Mouse (Mus musculus): ENCODE results near the gene Mtmr10. TPM values are rescaled to one million over a fixed set of nuclear protein-coding genes. Genes with fewer than 3 reads are reported as not detected.
A peak's percentile ranks its signal among the peaks of the same experiment; 100 is the strongest.

Gene Mtmr10
- polyA plus RNA-seq (2016; fragmentation: Nextera tagmentation; extraction: Ambion mirVana): 16.4 and 19.6 TPM in 2 replicates

GRCm38 (mm10) chr7:64287414-64288091 is at the start of gene Mtmr10:
Gene Mtmr10, plus strand, starts transcription at chr7:64287653.
- peak within 1 kb of the TSS; percentile 62 for H3K4me2 ChIP-seq (replicated peaks)
- peak within 1 kb of the TSS; percentile 75 for H3K9ac ChIP-seq (replicated peaks)
- peak within 1 kb of the TSS; percentile 85 for H3K4me3 ChIP-seq
- peak; percentile 99 for ATAC-seq (ENCODE audit: low FRiP score, low read depth)
- H3K9me3 ChIP-seq: no peaks in the 10 kb centered on the region
- peak within 1 kb of the TSS; percentile 84 for H3K27ac ChIP-seq (replicated peaks)
- 0 out of 2 replicates have a peak, but pooled peaks cover 3% of the 10 kb centered on the region for H3K36me3 ChIP-seq
- H3K27me3 ChIP-seq: no peaks in the 10 kb centered on the region
- WGBS: under 1% methylated on average over 75 of the region's 77 CpGs
- 0 out of 2 replicates have a peak, but pooled peaks cover 18% of the 10 kb centered on the region for H3K4me1 ChIP-seq

- 93% methylated on average over 8 of the region's 8 CpGs for WGBS
- ATAC-seq (ENCODE audit: low FRiP score, low read depth): no peak
- Histone ChIP-seq H3K4me1 (no peaks in the 10 kb centered on the region), H3K4me3 (no peak overlapping the region), H3K27me3 (no peaks in the 10 kb centered on the region), H3K9me3 (no peaks in the 10 kb centered on the region), H3K27ac (replicated peaks) (no peak overlapping the region), H3K9ac (replicated peaks) (no peak overlapping the region), H3K36me3 (no peaks in the 10 kb centered on the region), H3K4me2 (replicated peaks) (no peak overlapping the region)
Measured at GRCm38 (mm10) chr7:64237747-64238146, 49.7 kb upstream of the Mtmr10 start.

- H3K4me3 ChIP-seq: no peak overlapping the region
- no peak overlapping the region for H3K4me2 ChIP-seq (replicated peaks)
- no peaks in the 10 kb centered on the region for H3K4me1 ChIP-seq
- H3K36me3 ChIP-seq: no peaks in the 10 kb centered on the region
- no peak overlapping the region for H3K9ac ChIP-seq (replicated peaks)
- H3K27me3 ChIP-seq: no peaks in the 10 kb centered on the region
- no peak overlapping the region for H3K27ac ChIP-seq (replicated peaks)
- no peaks in the 10 kb centered on the region for H3K9me3 ChIP-seq
- no peak for ATAC-seq (ENCODE audit: low FRiP score, low read depth)
- WGBS: 88% methylated on average over 7 of the region's 7 CpGs
Measured at GRCm38 (mm10) chr7:64238410-64239086, 48.9 kb upstream of the Mtmr10 start.

- Histone ChIP-seq H3K9me3 (no peaks in the 10 kb centered on the region), H3K27ac (replicated peaks) (no peak overlapping the region), H3K27me3 (no peaks in the 10 kb centered on the region), H3K4me1 (no peaks in the 10 kb centered on the region), H3K9ac (replicated peaks) (no peak overlapping the region), H3K4me3 (no peak overlapping the region), H3K36me3 (no peaks in the 10 kb centered on the region), H3K4me2 (replicated peaks) (no peak overlapping the region)
- ATAC-seq (ENCODE audit: low FRiP score, low read depth): no peak
- WGBS: 89% methylated on average over 9 of the region's 9 CpGs
Measured at GRCm38 (mm10) chr7:64239138-64239805, 48.2 kb upstream of the Mtmr10 start.

GRCm38 (mm10) chr7:64239806-64240315 is 47.6 kb upstream of the Mtmr10 start:
- 90% methylated on average over 4 of the region's 4 CpGs for WGBS
- Histone ChIP-seq H3K27ac (replicated peaks) (no peak overlapping the region), H3K4me3 (no peak overlapping the region), H3K4me2 (replicated peaks) (no peak overlapping the region), H3K9me3 (no peaks in the 10 kb centered on the region), H3K9ac (replicated peaks) (no peak overlapping the region), H3K27me3 (no peaks in the 10 kb centered on the region), H3K36me3 (no peaks in the 10 kb centered on the region), H3K4me1 (no peaks in the 10 kb centered on the region)
- ATAC-seq (ENCODE audit: low FRiP score, low read depth): no peak

- Histone ChIP-seq H3K9ac (replicated peaks) (no peak overlapping the region), H3K4me3 (no peak overlapping the region), H3K9me3 (no peaks in the 10 kb centered on the region), H3K27ac (replicated peaks) (no peak overlapping the region), H3K4me1 (no peaks in the 10 kb centered on the region), H3K4me2 (replicated peaks) (no peak overlapping the region), H3K36me3 (no peaks in the 10 kb centered on the region), H3K27me3 (no peaks in the 10 kb centered on the region)
- no peak for ATAC-seq (ENCODE audit: low FRiP score, low read depth)
- 78% methylated on average over 4 of the region's 4 CpGs for WGBS
Measured at GRCm38 (mm10) chr7:64242424-64242823, 45.0 kb upstream of the Mtmr10 start.

- no peak for ATAC-seq (ENCODE audit: low FRiP score, low read depth)
- H3K27me3 ChIP-seq: no peaks in the 10 kb centered on the region
- no peaks in the 10 kb centered on the region for H3K36me3 ChIP-seq
- H3K4me3 ChIP-seq: no peak overlapping the region
- no peaks in the 10 kb centered on the region for H3K9me3 ChIP-seq
- H3K9ac ChIP-seq (replicated peaks): no peak overlapping the region
- H3K27ac ChIP-seq (replicated peaks): no peak overlapping the region
- no peaks in the 10 kb centered on the region for H3K4me1 ChIP-seq
- H3K4me2 ChIP-seq (replicated peaks): no peak overlapping the region
- 96% methylated on average over 6 of the region's 6 CpGs for WGBS
Measured at GRCm38 (mm10) chr7:64244371-64244770, 43.1 kb upstream of the Mtmr10 start.

- H3K9ac ChIP-seq (replicated peaks): no peak overlapping the region
- WGBS: 54% methylated on average over 4 of the region's 4 CpGs
- no peaks in the 10 kb centered on the region for H3K36me3 ChIP-seq
- no peaks in the 10 kb centered on the region for H3K27me3 ChIP-seq
- no peak overlapping the region for H3K4me2 ChIP-seq (replicated peaks)
- peak; percentile 75; the same call in 1 of the 2 replicates for ATAC-seq (ENCODE audit: low FRiP score, low read depth)
- no peaks in the 10 kb centered on the region for H3K9me3 ChIP-seq
- no peaks in the 10 kb centered on the region for H3K4me1 ChIP-seq
- H3K4me3 ChIP-seq: no peak overlapping the region
- no peak overlapping the region for H3K27ac ChIP-seq (replicated peaks)
Measured at GRCm38 (mm10) chr7:64246713-64247112, 40.7 kb upstream of the Mtmr10 start.

GRCm38 (mm10) chr7:64248352-64248751 is 39.1 kb upstream of the Mtmr10 start:
- Histone ChIP-seq H3K27ac (replicated peaks) (no peak overlapping the region), H3K27me3 (no peaks in the 10 kb centered on the region), H3K9ac (replicated peaks) (no peak overlapping the region), H3K9me3 (no peaks in the 10 kb centered on the region), H3K4me1 (no peaks in the 10 kb centered on the region), H3K36me3 (no peaks in the 10 kb centered on the region), H3K4me3 (no peak overlapping the region), H3K4me2 (replicated peaks) (no peak overlapping the region)
- ATAC-seq (ENCODE audit: low FRiP score, low read depth): no peak
- WGBS: 100% methylated on average over 1 of the region's 1 CpGs

- no peak overlapping the region for H3K4me3 ChIP-seq
- H3K4me1 ChIP-seq: no peaks in the 10 kb centered on the region
- H3K9ac ChIP-seq (replicated peaks): no peak overlapping the region
- no peaks in the 10 kb centered on the region for H3K36me3 ChIP-seq
- 76% methylated on average over 4 of the region's 4 CpGs for WGBS
- no peak for ATAC-seq (ENCODE audit: low FRiP score, low read depth)
- H3K27me3 ChIP-seq: no peaks in the 10 kb centered on the region
- no peak overlapping the region for H3K27ac ChIP-seq (replicated peaks)
- no peak overlapping the region for H3K4me2 ChIP-seq (replicated peaks)
- no peaks in the 10 kb centered on the region for H3K9me3 ChIP-seq
Measured at GRCm38 (mm10) chr7:64249715-64250114, 37.7 kb upstream of the Mtmr10 start.

- no peaks in the 10 kb centered on the region for H3K9me3 ChIP-seq
- H3K4me1 ChIP-seq: no peaks in the 10 kb centered on the region
- no peak for ATAC-seq (ENCODE audit: low FRiP score, low read depth)
- H3K9ac ChIP-seq (replicated peaks): no peak overlapping the region
- WGBS: 88% methylated on average over 7 of the region's 7 CpGs
- no peaks in the 10 kb centered on the region for H3K27me3 ChIP-seq
- H3K4me2 ChIP-seq (replicated peaks): no peak overlapping the region
- no peak overlapping the region for H3K4me3 ChIP-seq
- no peak overlapping the region for H3K27ac ChIP-seq (replicated peaks)
- no peaks in the 10 kb centered on the region for H3K36me3 ChIP-seq
Measured at GRCm38 (mm10) chr7:64250417-64250816, 37.0 kb upstream of the Mtmr10 start.

- Histone ChIP-seq H3K4me3 (no peak overlapping the region), H3K9me3 (no peaks in the 10 kb centered on the region), H3K9ac (replicated peaks) (no peak overlapping the region), H3K4me1 (no peaks in the 10 kb centered on the region), H3K27me3 (no peaks in the 10 kb centered on the region), H3K27ac (replicated peaks) (no peak overlapping the region), H3K36me3 (no peaks in the 10 kb centered on the region), H3K4me2 (replicated peaks) (no peak overlapping the region)
- ATAC-seq (ENCODE audit: low FRiP score, low read depth): no peak
- WGBS: 85% methylated on average over 3 of the region's 3 CpGs
Measured at GRCm38 (mm10) chr7:64253736-64254135, 33.7 kb upstream of the Mtmr10 start.
